Mouse (Mus musculus) granulocyte monocyte progenitor cell, adult 5-6 weeks (primary cell): ENCODE measurements around the gene Dzip1. TPM values are rescaled to one million over a fixed set of nuclear protein-coding genes. Genes with fewer than 3 reads are reported as not detected.

Source experiments
- ATAC-seq: replicated peaks from 2 replicates; pipeline ENCODE4 v1.8.0; 2016; ENCODE audit warnings: mild to moderate bottlenecking, moderate TSS enrichment, inconsistent platforms; ENCODE audit not compliant: poor library complexity, severe bottlenecking
- total RNA-seq, 2 experiments: library from RNA; stranded (forward) in 1 of 2; stranded (reverse) in 1 of 2; fragments of 200-712, 200-1000 nt in 1 of 2; fragments of >200 nt in 1 of 2; fragmentation: Nextera tagmentation in 1 of 2; gene quantifications; 2 replicates each; pipeline ENCODE4 v1.2.3; 2014 to 2017

Gene Dzip1
- total RNA-seq (2014; fragmentation: Nextera tagmentation) (0.53 TPM in 1 of 2 replicates, not detected in the other), total RNA-seq (2017) (1.7 TPM in 1 of 2 replicates, not detected in the other)

- peak; percentile 54 for ATAC-seq
Observed at GRCm38 (mm10) chr14:118924673-118925615, at the start of gene Dzip1. Gene Dzip1, minus strand, starts transcription at chr14:118925460.

- ATAC-seq = no peak
Observed at GRCm38 (mm10) chr14:118972268-118972667, 47.0 kb upstream of the Dzip1 start.

- ATAC-seq = no peak
Observed at GRCm38 (mm10) chr14:118967646-118968045, 42.4 kb upstream of the Dzip1 start.

- ATAC-seq = no peak
Observed at GRCm38 (mm10) chr14:118965356-118966000, 40.2 kb upstream of the Dzip1 start.

- ATAC-seq = no peak
Observed at GRCm38 (mm10) chr14:118958010-118958409, 32.8 kb upstream of the Dzip1 start.

- no peak for ATAC-seq
Observed at GRCm38 (mm10) chr14:118951912-118952583, 26.8 kb upstream of the Dzip1 start.

- no peak for ATAC-seq
Observed at GRCm38 (mm10) chr14:118948841-118949240, 23.6 kb upstream of the Dzip1 start.

- peak; percentile 62 for ATAC-seq
Observed at GRCm38 (mm10) chr14:118944702-118945101, 19.4 kb upstream of the Dzip1 start.

GRCm38 (mm10) chr14:118942076-118942475 is 16.8 kb upstream of the Dzip1 start:
- no peak for ATAC-seq

GRCm38 (mm10) chr14:118940796-118941495 is 15.7 kb upstream of the Dzip1 start:
- no peak for ATAC-seq

- peak; percentile 33 for ATAC-seq
Observed at GRCm38 (mm10) chr14:118938551-118938950, 13.3 kb upstream of the Dzip1 start.

- ATAC-seq = peak; percentile 91
Observed at GRCm38 (mm10) chr14:118937533-118938492, 12.6 kb upstream of the Dzip1 start, which contains the start of gene Dnajc3. Gene Dnajc3, plus strand, starts transcription at chr14:118937976.

GRCm38 (mm10) chr14:118936952-118937351 is 11.7 kb upstream of the Dzip1 start:
- no peak for ATAC-seq

- no peak for ATAC-seq
Observed at GRCm38 (mm10) chr14:118936236-118936635, 11.0 kb upstream of the Dzip1 start.

- ATAC-seq = no peak
Observed at GRCm38 (mm10) chr14:118934686-118935085, 9.4 kb upstream of the Dzip1 start.

GRCm38 (mm10) chr14:118932956-118933355 is 7.7 kb upstream of the Dzip1 start:
- no peak for ATAC-seq

GRCm38 (mm10) chr14:118931181-118931580 is 5.9 kb upstream of the Dzip1 start:
- ATAC-seq = peak; percentile 27; the same call in 1 of the 2 replicates

- no peak for ATAC-seq
Observed at GRCm38 (mm10) chr14:118930777-118931176, 5.5 kb upstream of the Dzip1 start.

GRCm38 (mm10) chr14:118929779-118930178 is 4.5 kb upstream of the Dzip1 start:
- ATAC-seq = peak; percentile 65
